Mouse (Mus musculus): ENCODE measurements around the gene Camk1d.
"Not testable (repeated sequence)": the region's sequence is repeated elsewhere in the genome, so short reads cannot be mapped to it uniquely, and the experiment has no call there.

Gene Camk1d

DNA sequence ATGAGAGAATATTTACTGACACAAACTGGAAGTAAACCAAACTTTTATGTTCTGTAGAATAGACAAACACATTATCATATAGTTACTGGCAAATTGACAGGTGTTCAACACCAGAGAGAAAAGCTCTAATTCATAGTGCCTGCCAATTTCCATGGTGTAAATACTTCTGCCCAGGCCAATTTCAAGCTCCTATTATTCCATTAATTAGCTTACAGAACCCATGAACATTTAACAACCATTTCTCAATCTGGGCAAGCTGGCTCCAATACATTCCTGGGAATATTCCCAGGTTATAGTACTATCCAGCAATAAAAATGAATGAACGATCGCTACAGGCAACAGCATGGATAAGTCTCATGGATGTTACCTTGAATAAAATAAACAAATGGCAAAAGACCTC lies 452.0 kb downstream of the Camk1d start:
- DNase-seq (ENCODE audit: low read depth, low spot score): no peak

DNA sequence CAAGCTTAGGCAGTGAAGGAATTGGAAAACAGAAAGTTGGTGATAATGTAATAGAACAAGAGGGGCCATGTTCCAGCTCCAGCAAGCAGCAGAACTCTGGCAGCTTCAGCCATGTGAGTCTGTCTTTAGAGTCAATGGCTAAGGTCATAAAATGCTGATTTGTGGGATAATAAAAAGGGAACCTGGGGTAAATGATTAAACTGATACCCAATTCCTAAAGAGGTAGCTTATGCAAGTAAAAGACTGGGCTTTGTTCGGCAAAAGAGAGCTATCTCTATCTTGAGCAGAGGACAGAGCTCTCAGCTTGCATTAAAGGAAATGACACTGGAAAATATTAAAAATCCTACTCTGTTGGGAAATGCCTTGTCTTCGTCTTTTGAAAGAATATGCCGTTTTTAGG lies 456.1 kb downstream of the Camk1d start:
- no peak for DNase-seq (ENCODE audit: low read depth, low spot score)

DNA sequence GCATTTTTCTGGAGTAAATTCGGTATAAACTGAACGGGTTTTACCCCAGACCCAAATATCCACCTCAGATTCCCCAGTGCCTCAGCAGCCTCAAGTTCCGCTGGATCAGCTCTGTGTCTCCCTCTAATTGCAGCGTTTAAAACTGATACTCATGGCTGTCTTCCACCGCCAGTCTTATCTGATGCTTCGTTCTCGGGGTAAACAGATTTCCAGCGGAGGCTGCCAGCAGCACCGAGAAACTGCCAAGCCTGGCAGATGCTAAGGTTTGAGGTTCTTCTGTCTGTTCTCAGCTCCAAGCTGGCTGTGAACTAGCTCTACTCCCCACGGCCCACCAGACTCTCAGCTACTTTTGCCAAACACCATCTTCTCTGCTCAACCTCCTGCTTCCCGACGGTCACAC lies 464.3 kb downstream of the Camk1d start:
- DNase-seq (ENCODE audit: low read depth, low spot score): peak; percentile 77

DNA sequence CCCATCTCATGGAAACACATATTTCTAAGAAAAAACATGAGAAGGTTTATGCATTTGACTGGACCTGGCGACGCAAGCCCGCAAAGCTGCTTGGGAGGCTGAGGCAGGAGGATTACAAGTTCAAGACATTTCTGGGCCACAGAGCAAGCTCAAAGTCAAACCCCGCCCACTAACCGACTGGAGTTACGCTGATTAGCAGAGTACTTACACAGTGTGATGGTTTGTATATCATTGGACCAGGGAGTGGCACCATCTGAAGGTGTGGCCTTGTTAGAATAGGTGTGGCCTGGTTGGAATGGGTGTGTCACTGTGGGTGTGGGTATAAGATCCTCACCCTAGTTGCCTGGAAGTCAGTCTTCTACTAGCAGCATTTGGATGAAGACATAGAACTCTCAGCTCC lies 465.1 kb downstream of the Camk1d start:
- DNase-seq (ENCODE audit: low read depth, low spot score): not testable (repeated sequence)
